Mouse (Mus musculus) stomach, embryonic 16.5 days (tissue): Measurements from ENCODE around the gene Dock10. TPM values are rescaled to one million over a fixed set of nuclear protein-coding genes. Genes with fewer than 3 reads are reported as not detected.

Experiments used
- ATAC-seq: fragments of 200-750 bp; cut with Nextera tagmentation; 2 replicates; pipeline ENCODE4 v1.8.0; 2017; ENCODE audit warnings: moderate number of reproducible peaks, moderate TSS enrichment; ENCODE audit not compliant: insufficient read depth, low FRiP score
- H3K27ac ChIP-seq: fragments of 300-500 bp; sonication (generic); 2 replicates; pipeline ENCODE4 v1.5.1; 2014; ENCODE audit warnings: low read length
- H3K27me3 ChIP-seq: fragments of 300-500 bp; sonication (generic); 2 replicates; pipeline ENCODE4 v1.6.1; 2014; ENCODE audit warnings: low read length, control low read depth, mixed read lengths; ENCODE audit not compliant: control insufficient read depth, insufficient read depth
- H3K36me3 ChIP-seq: fragments of 300-500 bp; sonication (generic); 2 replicates; pipeline ENCODE4 v1.6.1; 2014; ENCODE audit warnings: low read length; ENCODE audit not compliant: control insufficient read depth, insufficient read depth
- H3K4me1 ChIP-seq: fragments of 300-500 bp; sonication (generic); 2 replicates; pipeline ENCODE4 v1.6.1; 2014; ENCODE audit warnings: low read length, control low read depth, mixed read lengths; ENCODE audit not compliant: control insufficient read depth, insufficient read depth
- H3K4me2 ChIP-seq: fragments of 300-500 bp; sonication (generic); 2 replicates; pipeline ENCODE4 v1.6.1; 2014; ENCODE audit warnings: low read depth, low read length, mixed read lengths
- H3K4me3 ChIP-seq: fragments of 300-500 bp; sonication (generic); replicated peaks from 2 replicates; pipeline ENCODE4 v1.5.1; 2014; ENCODE audit warnings: mild to moderate bottlenecking, low read length
- H3K9ac ChIP-seq: fragments of 300-500 bp; sonication (generic); 2 replicates; pipeline ENCODE4 v1.6.1; 2014; ENCODE audit warnings: low read length
- H3K9me3 ChIP-seq: fragments of 300-500 bp; sonication (generic); replicated peaks from 2 replicates; pipeline ENCODE4 v1.6.1; 2016; ENCODE audit warnings: low read length, control low read depth; ENCODE audit not compliant: control insufficient read depth
- WGBS: fragments of 180-500 bp; shearing (Covaris S2); extraction: QIAGEN DNeasy Blood & Tissue Kit; methylation state at CpG from one replicate; pipeline ENCODE4 v1.1.7; 2014; 5-methylcytosine and 5-hydroxymethylcytosine counted together
- polyA plus RNA-seq: library from polyadenylated mRNA; unstranded; fragments of >200 nt; fragmentation: Nextera tagmentation; extraction: Ambion mirVana; gene quantifications from 2 replicates; pipeline ENCODE4 v1.2.1, GENCODE M21; 2015

Gene Dock10
- polyA plus RNA-seq, 1 experiment from 2014 or later = 8.1 TPM

GRCm38 (mm10) chr1:80654177-80654576, 104.2 kb downstream of the Dock10 start:
- Histone ChIP-seq H3K27me3 (no peaks in the 10 kb centered on the region), H3K9ac (no peak overlapping the region), H3K4me2 (no peak overlapping the region), H3K27ac (no peak overlapping the region), H3K9me3 (no peaks in the 10 kb centered on the region), H3K36me3 (no peaks in the 10 kb centered on the region), H3K4me3 (no peak overlapping the region), H3K4me1 (no peaks in the 10 kb centered on the region)
- ATAC-seq = no peak
- WGBS = 57% methylated on average over 1 of the region's 1 CpGs

- no peak overlapping the region for H3K27ac ChIP-seq
- no peaks in the 10 kb centered on the region for H3K4me1 ChIP-seq
- no peaks in the 10 kb centered on the region for H3K27me3 ChIP-seq
- H3K4me3 ChIP-seq = no peak overlapping the region
- no peak overlapping the region for H3K9ac ChIP-seq
- ATAC-seq = no peak
- H3K4me2 ChIP-seq = no peak overlapping the region
- no peaks in the 10 kb centered on the region for H3K36me3 ChIP-seq
- no peaks in the 10 kb centered on the region for H3K9me3 ChIP-seq
These were observed 105.5 kb downstream of the Dock10 start for GRCm38 (mm10) chr1:80652803-80653202.

GRCm38 (mm10) chr1:80652083-80652482, 106.2 kb downstream of the Dock10 start:
- Histone ChIP-seq H3K4me2 (no peak overlapping the region), H3K27ac (no peak overlapping the region), H3K9me3 (no peaks in the 10 kb centered on the region), H3K9ac (no peak overlapping the region), H3K4me1 (no peaks in the 10 kb centered on the region), H3K4me3 (no peak overlapping the region), H3K27me3 (no peaks in the 10 kb centered on the region), H3K36me3 (no peaks in the 10 kb centered on the region)
- no peak for ATAC-seq
- 72% methylated on average over 2 of the region's 2 CpGs for WGBS

- ATAC-seq = no peak
- no peaks in the 10 kb centered on the region for H3K36me3 ChIP-seq
- no peak overlapping the region for H3K4me3 ChIP-seq
- no peaks in the 10 kb centered on the region for H3K4me1 ChIP-seq
- no peaks in the 10 kb centered on the region for H3K9me3 ChIP-seq
- H3K9ac ChIP-seq = no peak overlapping the region
- H3K27me3 ChIP-seq = no peaks in the 10 kb centered on the region
- H3K4me2 ChIP-seq = no peak overlapping the region
- WGBS = 74% methylated on average over 3 of the region's 3 CpGs
- no peak overlapping the region for H3K27ac ChIP-seq
These were observed 111.7 kb downstream of the Dock10 start for GRCm38 (mm10) chr1:80646602-80647001.

GRCm38 (mm10) chr1:80643866-80644451, 114.4 kb downstream of the Dock10 start:
- WGBS = 64% methylated on average over 4 of the region's 4 CpGs
- no peak for ATAC-seq

GRCm38 (mm10) chr1:80641832-80642231, 116.5 kb downstream of the Dock10 start:
- H3K4me1 ChIP-seq = no peaks in the 10 kb centered on the region
- H3K9me3 ChIP-seq = no peaks in the 10 kb centered on the region
- WGBS = 88% methylated on average over 3 of the region's 3 CpGs
- ATAC-seq = no peak
- H3K4me3 ChIP-seq = no peak overlapping the region
- H3K27ac ChIP-seq = no peak overlapping the region
- no peak overlapping the region for H3K9ac ChIP-seq
- H3K36me3 ChIP-seq = no peaks in the 10 kb centered on the region
- H3K4me2 ChIP-seq = no peak overlapping the region
- H3K27me3 ChIP-seq = no peaks in the 10 kb centered on the region

More at GRCm38 (mm10) chr1:80643866-80644451, 114.4 kb downstream of the Dock10 start:
- H3K36me3 ChIP-seq = no peaks in the 10 kb centered on the region
- H3K27ac ChIP-seq = no peak overlapping the region
- H3K9ac ChIP-seq = no peak overlapping the region
- H3K9me3 ChIP-seq = no peaks in the 10 kb centered on the region
- no peaks in the 10 kb centered on the region for H3K27me3 ChIP-seq
- no peak overlapping the region for H3K4me2 ChIP-seq
- H3K4me1 ChIP-seq = no peaks in the 10 kb centered on the region
- no peak overlapping the region for H3K4me3 ChIP-seq

- Histone ChIP-seq H3K4me1 (no peaks in the 10 kb centered on the region), H3K27ac (no peak overlapping the region), H3K9ac (no peak overlapping the region), H3K27me3 (no peaks in the 10 kb centered on the region), H3K9me3 (no peaks in the 10 kb centered on the region), H3K4me2 (no peak overlapping the region), H3K36me3 (no peaks in the 10 kb centered on the region), H3K4me3 (no peak overlapping the region)
- no peak for ATAC-seq
- WGBS = 81% methylated on average over 1 of the region's 1 CpGs
These were observed 117.0 kb downstream of the Dock10 start for GRCm38 (mm10) chr1:80641288-80641687.

GRCm38 (mm10) chr1:80639553-80639952, 118.8 kb downstream of the Dock10 start:
- no peaks in the 10 kb centered on the region for H3K4me1 ChIP-seq
- H3K4me2 ChIP-seq = no peak overlapping the region
- 78% methylated on average over 1 of the region's 1 CpGs for WGBS
- H3K27me3 ChIP-seq = no peaks in the 10 kb centered on the region
- H3K9ac ChIP-seq = no peak overlapping the region
- no peak for ATAC-seq
- H3K4me3 ChIP-seq = no peak overlapping the region
- H3K36me3 ChIP-seq = no peaks in the 10 kb centered on the region
- H3K9me3 ChIP-seq = no peaks in the 10 kb centered on the region
- no peak overlapping the region for H3K27ac ChIP-seq

GRCm38 (mm10) chr1:80637214-80637705, 121.1 kb downstream of the Dock10 start:
- no peak overlapping the region for H3K4me2 ChIP-seq
- peak; percentile 53 for ATAC-seq
- no peak overlapping the region for H3K9ac ChIP-seq
- H3K27me3 ChIP-seq = no peaks in the 10 kb centered on the region
- H3K9me3 ChIP-seq = no peaks in the 10 kb centered on the region
- no peak overlapping the region for H3K4me3 ChIP-seq
- H3K36me3 ChIP-seq = no peaks in the 10 kb centered on the region
- H3K27ac ChIP-seq = peak overlapping the region; percentile 28; the same call in 1 of the 2 replicates
- no peaks in the 10 kb centered on the region for H3K4me1 ChIP-seq
- WGBS = 61% methylated on average over 4 of the region's 4 CpGs
